ENCODE assay signal across 13 mouse cellular contexts in genomic region chr1:163383442-163384027, GRCm38 (mm10). TPM values are rescaled to one million over a fixed set of nuclear protein-coding genes. Genes with fewer than 3 reads are reported as not detected.
A peak's percentile ranks its signal among the peaks of the same experiment; 100 is the strongest.
DNase-seq lines count a peak whose midpoint lies in the region; ATAC-seq and TF ChIP-seq lines count a peak whose summit lies in the region.
"Had no signal": no experiment of that assay in that cellular context is flagged by ENCODE, and none has a peak within 500 bp of the region (broad histone marks: within the 10 kb centered on the region; RNA-seq: fewer than 3 reads in every experiment).

No protein-coding gene starts in this region.

- ATAC-seq in stomach, embryonic 14.5 days (ENCODE audit: insufficient number of reproducible peaks, insufficient read depth, low FRiP score, low read depth): peak; percentile 28; the same call in 1 of the 2 replicates
- ATAC-seq in stomach, postnatal 0 days (ENCODE audit: low FRiP score, low TSS enrichment): no peak
- peak; percentile 95 for ATAC-seq in common myeloid progenitor, adult 5-6 weeks (replicated peaks; ENCODE audit: low read depth, poor library complexity, severe bottlenecking)
- peak; percentile 78 for ATAC-seq in liver, embryonic 11.5 days (replicated peaks; ENCODE audit: low FRiP score)
- no peak for ATAC-seq in neural tube, embryonic 15.5 days (ENCODE audit: low FRiP score)
- ATAC-seq: midbrain, embryonic 16.5 days had no signal

- H3K9ac ChIP-seq in stomach, embryonic 14.5 days (replicated peaks; ENCODE audit: low read depth, low read length): no peak overlapping the region
- H3K9ac ChIP-seq in stomach, postnatal 0 days (ENCODE audit: low read length): no peak overlapping the region
- H3K9ac ChIP-seq in liver, embryonic 11.5 days (ENCODE audit: low read depth, low read length): no peak overlapping the region
- no peak overlapping the region for H3K9ac ChIP-seq in neural tube, embryonic 15.5 days (replicated peaks)
- H3K9ac ChIP-seq: forebrain, embryonic 12.5 days had no signal

- TF ChIP-seq EP300 in stomach, postnatal 0 days (optimal IDR thresholded peaks at IDR 0.05): no peak

- intact Hi-C loops in heart, postnatal 14 days (cut with DNase I): no loop called here

- 55% methylated on average over 5 of the region's 5 CpGs for WGBS in stomach, embryonic 14.5 days
- 64% methylated on average over 5 of the region's 5 CpGs for WGBS in stomach, postnatal 0 days
- WGBS in liver, embryonic 11.5 days: 32% methylated on average over 5 of the region's 5 CpGs
- WGBS in forebrain, embryonic 10.5 days: 74% methylated on average over 5 of the region's 5 CpGs
- WGBS in neural tube, embryonic 15.5 days: 88% methylated on average over 5 of the region's 5 CpGs

- no peak for DNase-seq in stomach, postnatal 0 days (ENCODE audit: low spot score)
- DNase-seq in liver, embryonic 11.5 days (ENCODE audit: low spot score): no peak
- no peak for DNase-seq in forebrain, embryonic 10.5 days (ENCODE audit: extremely low spot score, low spot score)
- DNase-seq in heart, postnatal 14 days: no peak
- DNase-seq: cerebellum, adult 11 months; spleen, adult 18-20 months had no signal

- TF ChIP-seq CTCF in stomach, postnatal 0 days (IDR thresholded peaks at IDR 0.05; ENCODE audit: low read depth): no peak

- H3K36me3 ChIP-seq in stomach, embryonic 14.5 days (ENCODE audit: control insufficient read depth, insufficient read depth, low read length): peaks cover 15% of the 10 kb centered on the region
- H3K36me3 ChIP-seq in stomach, postnatal 0 days (ENCODE audit: control insufficient read depth, insufficient read depth, low read length): 0 out of 2 replicates have a peak, but pooled peaks cover 3% of the 10 kb centered on the region
- peaks cover 8% of the 10 kb centered on the region for H3K36me3 ChIP-seq in liver, embryonic 11.5 days (ENCODE audit: control insufficient read depth, insufficient read depth, low read length)
- H3K36me3 ChIP-seq in forebrain, embryonic 10.5 days (replicated peaks): peaks cover 55% of the 10 kb centered on the region
- H3K36me3 ChIP-seq in neural tube, embryonic 15.5 days: peaks cover 26% of the 10 kb centered on the region

- no peak overlapping the region for H3K4me2 ChIP-seq in stomach, embryonic 14.5 days (replicated peaks; ENCODE audit: low read depth, low read length)
- H3K4me2 ChIP-seq in stomach, postnatal 0 days (replicated peaks; ENCODE audit: low read depth): no peak overlapping the region
- H3K4me2 ChIP-seq in liver, embryonic 11.5 days: no peak overlapping the region
- no peak overlapping the region for H3K4me2 ChIP-seq in neural tube, embryonic 15.5 days
- H3K4me2 ChIP-seq: forebrain, embryonic 12.5 days; heart, embryonic 11.5 days had no signal

- H3K27me3 ChIP-seq in stomach, embryonic 14.5 days (ENCODE audit: control insufficient read depth, insufficient read depth, low read length): no peaks in the 10 kb centered on the region
- no peaks in the 10 kb centered on the region for H3K27me3 ChIP-seq in stomach, postnatal 0 days (ENCODE audit: control insufficient read depth, insufficient read depth, low read length)
- H3K27me3 ChIP-seq in liver, embryonic 11.5 days (replicated peaks; ENCODE audit: control insufficient read depth, insufficient read depth, low read length): no peaks in the 10 kb centered on the region
- H3K27me3 ChIP-seq in forebrain, embryonic 10.5 days (ENCODE audit: poor library complexity, severe bottlenecking): no peaks in the 10 kb centered on the region
- H3K27me3 ChIP-seq in neural tube, embryonic 15.5 days (replicated peaks): no peaks in the 10 kb centered on the region
- H3K27me3 ChIP-seq: forebrain, embryonic 12.5 days had no signal

- H3K27ac ChIP-seq in stomach, embryonic 14.5 days (ENCODE audit: low read length): no peak overlapping the region
- no peak overlapping the region for H3K27ac ChIP-seq in stomach, postnatal 0 days (replicated peaks)
- no peak overlapping the region for H3K27ac ChIP-seq in liver, embryonic 11.5 days (ENCODE audit: low read depth, low read length)
- H3K27ac ChIP-seq in forebrain, embryonic 10.5 days: no peak overlapping the region
- H3K27ac ChIP-seq in neural tube, embryonic 15.5 days (replicated peaks): no peak overlapping the region
- H3K27ac ChIP-seq: forebrain, embryonic 12.5 days; kidney, postnatal 0 days had no signal

- H3K4me3 ChIP-seq in stomach, embryonic 14.5 days (ENCODE audit: low read depth, low read length): no peak overlapping the region
- no peak overlapping the region for H3K4me3 ChIP-seq in stomach, postnatal 0 days (ENCODE audit: low read depth, low read length)
- no peak overlapping the region for H3K4me3 ChIP-seq in liver, embryonic 11.5 days (ENCODE audit: low read depth, low read length)
- H3K4me3 ChIP-seq in forebrain, embryonic 10.5 days: no peak overlapping the region
- no peak overlapping the region for H3K4me3 ChIP-seq in neural tube, embryonic 15.5 days (replicated peaks)
- H3K4me3 ChIP-seq: forebrain, embryonic 12.5 days had no signal

- no peaks in the 10 kb centered on the region for H3K9me3 ChIP-seq in stomach, embryonic 14.5 days (ENCODE audit: control insufficient read depth, low read depth, low read length)
- H3K9me3 ChIP-seq in stomach, postnatal 0 days (ENCODE audit: control insufficient read depth, low read length): no peaks in the 10 kb centered on the region
- no peaks in the 10 kb centered on the region for H3K9me3 ChIP-seq in liver, embryonic 11.5 days (ENCODE audit: control insufficient read depth, low read length)
- no peaks in the 10 kb centered on the region for H3K9me3 ChIP-seq in forebrain, embryonic 10.5 days
- no peaks in the 10 kb centered on the region for H3K9me3 ChIP-seq in neural tube, embryonic 15.5 days (replicated peaks)
- H3K9me3 ChIP-seq: forebrain, embryonic 12.5 days had no signal

- H3K4me1 ChIP-seq in stomach, embryonic 14.5 days (ENCODE audit: control insufficient read depth, insufficient read depth, low read length): no peaks in the 10 kb centered on the region
- H3K4me1 ChIP-seq in stomach, postnatal 0 days (replicated peaks; ENCODE audit: control insufficient read depth, insufficient read depth): no peaks in the 10 kb centered on the region
- peaks cover 2% of the 10 kb centered on the region for H3K4me1 ChIP-seq in liver, embryonic 11.5 days (replicated peaks; ENCODE audit: control insufficient read depth, insufficient read depth, low read length)
- peaks cover 8% of the 10 kb centered on the region; the same call in 1 of the 2 replicates for H3K4me1 ChIP-seq in forebrain, embryonic 10.5 days
- no peaks in the 10 kb centered on the region for H3K4me1 ChIP-seq in neural tube, embryonic 15.5 days
- H3K4me1 ChIP-seq: forebrain, embryonic 12.5 days had no signal

RNA-seq across cellular contexts. Expression of gene Gorab, which starts 19.9 kb away (rescaled TPM):
- polyA plus RNA-seq in stomach, embryonic 14.5 days (2014; fragmentation: Nextera tagmentation; extraction: Ambion mirVana): 18.2 and 20.3 TPM in 2 replicates
- 9.7 and 10.4 TPM in 2 replicates for polyA plus RNA-seq in stomach, postnatal 0 days (2015; fragmentation: Nextera tagmentation; extraction: Ambion mirVana)
- total RNA-seq in common myeloid progenitor, adult 5-6 weeks (2017): 10.7 and 13.8 TPM in 2 replicates
- 10.0 and 11.2 TPM in 2 replicates for polyA plus RNA-seq in liver, embryonic 11.5 days (2014; fragmentation: Nextera tagmentation; extraction: Ambion mirVana)
- 23.8 and 26.2 TPM in 2 replicates for polyA plus RNA-seq in forebrain, embryonic 10.5 days (2016; fragmentation: Nextera tagmentation; extraction: Ambion mirVana)
- polyA plus RNA-seq in neural tube, embryonic 15.5 days (2015; fragmentation: Nextera tagmentation; extraction: Ambion mirVana): 19.3 and 19.5 TPM in 2 replicates
- total RNA-seq in heart, postnatal 14 days (2021): 1 to 10 TPM; 3.2 to 4.9 TPM

Comparison
In these comparisons a context has a peak if more than half of its experiments do, and no peak if none do; other contexts are left out.
1. ATAC-seq: peak in stomach, embryonic 14.5 days (single experiment), common myeloid progenitor, adult 5-6 weeks (single experiment) and liver, embryonic 11.5 days (single experiment); none in stomach, postnatal 0 days (single experiment) and neural tube, embryonic 15.5 days (single experiment).